Mouse (Mus musculus) kidney, embryonic 16.5 days (tissue): Measurements from ENCODE around the gene Fam69b. TPM values are rescaled to one million over a fixed set of nuclear protein-coding genes. Genes with fewer than 3 reads are reported as not detected.

Experiments used
- ATAC-seq: fragments of 200-750 bp; cut with Nextera tagmentation; 2 replicates; pipeline ENCODE4 v1.8.0; 2017; ENCODE audit warnings: moderate TSS enrichment; ENCODE audit not compliant: low FRiP score, low TSS enrichment
- H3K27ac ChIP-seq: fragments of 300-500 bp; sonication (generic); 2 replicates; pipeline ENCODE4 v1.5.1; 2014; ENCODE audit warnings: low read length
- H3K27me3 ChIP-seq: fragments of 300-500 bp; sonication (generic); 2 replicates; pipeline ENCODE4 v1.6.1; 2014; ENCODE audit warnings: low read length, control low read depth, mixed read lengths; ENCODE audit not compliant: insufficient read depth
- H3K36me3 ChIP-seq: fragments of 300-500 bp; sonication (generic); 2 replicates; pipeline ENCODE4 v1.6.1; 2014; ENCODE audit warnings: low read length, control low read depth, mixed read lengths; ENCODE audit not compliant: insufficient read depth
- H3K4me1 ChIP-seq: fragments of 300-500 bp; sonication (generic); 2 replicates; pipeline ENCODE4 v1.6.1; 2014; ENCODE audit warnings: low read length, control low read depth, mixed read lengths; ENCODE audit not compliant: insufficient read depth
- H3K4me2 ChIP-seq: fragments of 300-500 bp; sonication (generic); replicated peaks from 2 replicates; pipeline ENCODE4 v1.6.1; 2014; ENCODE audit warnings: low read depth, low read length
- H3K4me3 ChIP-seq: fragments of 300-500 bp; sonication (generic); 2 replicates; pipeline ENCODE4 v1.5.1; 2014; ENCODE audit warnings: mild to moderate bottlenecking, low read length
- H3K9ac ChIP-seq: fragments of 300-500 bp; sonication (generic); replicated peaks from 2 replicates; pipeline ENCODE4 v1.6.1; 2014; ENCODE audit warnings: low read length
- H3K9me3 ChIP-seq: fragments of 300-500 bp; sonication (generic); 2 replicates; pipeline ENCODE4 v1.6.1; 2016; ENCODE audit warnings: low read length, control low read depth
- WGBS: fragments of 180-500 bp; shearing (Covaris S2); extraction: QIAGEN DNeasy Blood & Tissue Kit; methylation state at CpG from one replicate; pipeline ENCODE4 v1.1.7; 2014; 5-methylcytosine and 5-hydroxymethylcytosine counted together
- polyA plus RNA-seq: library from polyadenylated mRNA; unstranded; fragments of >200 nt; fragmentation: Nextera tagmentation; extraction: Ambion mirVana; gene quantifications from 2 replicates; pipeline ENCODE4 v1.2.1, GENCODE M21; 2015

Fam69b gene
- polyA plus RNA-seq, 1 experiment from 2014 or later: 40.3 TPM

DNA sequence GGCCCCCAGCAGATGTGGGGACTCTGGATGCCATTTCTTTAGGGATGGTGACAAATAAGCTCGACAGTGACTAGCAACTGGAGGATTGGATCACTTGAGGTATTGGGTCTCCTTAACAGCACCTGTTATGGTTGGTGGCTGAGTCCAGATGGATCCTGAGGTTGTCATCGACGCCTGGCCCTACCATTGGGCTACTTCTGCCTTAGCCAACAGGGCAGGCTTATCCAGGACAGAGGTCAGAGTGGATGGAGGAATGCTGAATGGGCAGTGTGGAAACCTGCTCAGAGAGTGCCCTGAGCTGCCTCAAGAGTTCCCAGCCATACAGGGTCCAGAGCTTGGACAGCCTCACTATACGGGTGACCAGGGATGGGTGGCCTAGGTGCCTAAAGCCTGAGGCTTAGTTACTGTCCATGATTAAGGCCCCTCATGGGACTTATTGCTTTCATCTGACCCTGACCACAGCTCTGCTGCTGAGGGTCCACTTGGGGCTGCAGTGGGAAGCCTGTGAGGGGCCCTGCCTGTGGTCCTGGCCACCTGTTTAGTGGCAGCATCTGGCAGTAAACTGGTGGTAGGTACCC, 5.8 kb downstream of the Fam69b start:
- Histone ChIP-seq H3K9me3 (no peaks in the 10 kb centered on the region), H3K27ac (peak overlapping the region; percentile 20; the same call in 1 of the 2 replicates), H3K27me3 (no peaks in the 10 kb centered on the region), H3K9ac (no peak overlapping the region; the same call in 1 of the 2 replicates), H3K4me1 (peaks cover 39% of the 10 kb centered on the region), H3K4me2 (no peak overlapping the region), H3K36me3 (peaks cover 44% of the 10 kb centered on the region), H3K4me3 (no peak overlapping the region)
- 67% methylated on average over 4 of the region's 4 CpGs for WGBS
- ATAC-seq: no peak

DNA sequence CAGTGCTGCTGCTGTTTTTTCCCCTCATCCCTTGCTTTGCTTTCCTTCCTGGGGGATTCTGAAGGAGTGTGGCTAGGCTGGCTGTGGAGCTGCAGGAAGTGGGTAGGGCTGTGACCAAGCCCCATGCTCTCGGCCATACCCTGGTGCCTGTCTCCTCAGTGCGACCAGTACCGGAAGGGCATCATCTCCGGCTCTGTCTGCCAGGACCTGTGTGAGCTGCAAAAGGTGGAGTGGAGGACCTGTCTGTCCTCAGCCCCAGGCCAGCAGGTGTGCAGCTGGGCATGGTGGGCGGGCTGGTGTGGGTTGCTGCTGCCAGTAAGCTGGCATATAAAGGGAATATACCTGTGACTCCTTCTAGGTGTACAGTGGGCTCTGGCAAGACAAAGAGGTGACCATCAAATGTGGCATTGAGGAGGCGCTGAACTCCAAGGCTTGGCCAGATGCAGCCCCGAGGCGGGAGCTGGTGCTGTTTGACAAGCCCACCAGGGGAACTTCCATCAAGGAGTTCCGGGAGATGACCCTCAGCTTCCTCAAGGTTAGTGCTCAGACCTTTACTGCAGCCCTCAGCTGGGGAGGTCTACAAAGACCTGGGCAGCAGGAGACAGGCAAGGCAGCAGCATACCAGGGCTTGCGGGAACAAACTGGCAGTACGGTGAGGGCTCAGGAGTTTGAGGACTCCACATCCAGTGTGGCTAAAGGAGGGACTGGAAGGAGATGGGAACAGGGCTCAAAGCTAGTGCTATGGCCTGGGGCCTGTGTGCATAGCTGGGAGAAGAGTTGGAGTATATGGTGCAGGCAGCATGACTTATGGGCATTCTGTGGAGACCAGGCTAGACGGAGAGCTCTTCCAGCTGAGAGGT, 6.6 kb downstream of the Fam69b start:
- 0 out of 2 replicates have a peak, but pooled peaks have one; percentile 8 for ATAC-seq
- 61% methylated on average over 12 of the region's 12 CpGs for WGBS
- H3K27ac ChIP-seq: peak overlapping the region; percentile 20; the same call in 1 of the 2 replicates
- H3K36me3 ChIP-seq: peaks cover 44% of the 10 kb centered on the region
- H3K4me1 ChIP-seq: peaks cover 35% of the 10 kb centered on the region
- H3K9me3 ChIP-seq: no peaks in the 10 kb centered on the region
- no peak overlapping the region for H3K9ac ChIP-seq
- H3K4me2 ChIP-seq: no peak overlapping the region
- no peaks in the 10 kb centered on the region for H3K27me3 ChIP-seq
- no peak overlapping the region for H3K4me3 ChIP-seq

DNA sequence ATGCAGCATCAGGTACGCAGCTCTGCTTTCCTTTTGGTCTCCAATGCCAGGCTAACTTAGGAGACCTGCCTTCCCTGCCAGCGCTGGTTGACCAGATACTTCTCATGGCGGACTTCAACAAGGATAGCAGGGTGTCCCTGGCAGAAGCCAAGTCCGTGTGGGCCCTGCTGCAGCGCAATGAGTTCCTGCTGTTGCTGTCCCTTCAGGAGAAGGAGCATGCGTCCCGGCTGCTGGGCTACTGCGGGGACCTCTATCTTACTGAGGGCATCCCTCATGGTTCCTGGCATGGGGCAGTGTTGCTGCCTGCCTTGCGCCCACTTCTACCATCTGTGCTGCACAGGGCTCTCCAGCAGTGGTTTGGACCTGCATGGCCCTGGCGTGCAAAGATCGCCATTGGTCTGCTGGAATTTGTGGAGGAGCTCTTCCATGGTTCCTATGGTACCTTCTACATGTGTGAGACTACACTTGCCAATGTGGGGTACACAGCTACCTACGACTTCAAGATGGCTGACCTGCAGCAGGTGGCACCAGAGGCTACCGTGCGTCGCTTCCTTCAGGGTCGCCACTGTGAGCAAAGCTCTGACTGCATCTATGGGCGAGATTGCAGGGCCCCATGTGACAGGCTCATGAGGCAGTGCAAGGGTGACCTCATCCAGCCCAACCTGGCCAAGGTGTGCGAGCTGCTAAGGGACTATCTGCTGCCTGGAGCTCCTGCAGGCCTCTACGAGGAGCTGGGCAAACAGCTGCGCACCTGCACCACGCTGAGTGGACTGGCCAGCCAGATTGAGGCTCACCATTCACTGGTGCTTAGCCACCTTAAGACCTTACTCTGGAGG, 7.5 kb downstream of the Fam69b start:
- H3K4me3 ChIP-seq: no peak overlapping the region
- no peak overlapping the region for H3K4me2 ChIP-seq
- 81% methylated on average over 21 of the region's 21 CpGs for WGBS
- no peaks in the 10 kb centered on the region for H3K9me3 ChIP-seq
- no peaks in the 10 kb centered on the region for H3K27me3 ChIP-seq
- H3K4me1 ChIP-seq: peaks cover 34% of the 10 kb centered on the region
- peaks cover 44% of the 10 kb centered on the region for H3K36me3 ChIP-seq
- ATAC-seq: no peak
- no peak overlapping the region for H3K9ac ChIP-seq
- no peak overlapping the region for H3K27ac ChIP-seq

DNA sequence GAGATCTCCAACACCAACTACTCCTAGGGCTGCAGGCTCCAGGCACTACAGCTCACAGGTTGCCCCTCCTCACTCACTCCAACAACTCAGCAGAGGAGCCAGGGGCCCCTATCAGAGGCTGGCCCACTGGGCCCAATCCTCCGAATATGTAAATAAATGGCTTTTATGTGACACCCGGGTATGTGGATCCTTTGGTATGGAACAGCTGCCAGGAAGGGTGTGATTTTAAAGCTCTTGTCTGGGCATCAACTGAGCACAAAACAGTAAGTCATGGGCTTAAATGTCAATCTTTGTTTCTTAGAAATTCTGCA, 8.0 kb downstream of the Fam69b start:
- 65% methylated on average over 2 of the region's 2 CpGs for WGBS
- H3K4me1 ChIP-seq: peaks cover 32% of the 10 kb centered on the region
- H3K4me2 ChIP-seq: no peak overlapping the region
- H3K36me3 ChIP-seq: peaks cover 44% of the 10 kb centered on the region
- no peaks in the 10 kb centered on the region for H3K27me3 ChIP-seq
- no peak overlapping the region for H3K4me3 ChIP-seq
- ATAC-seq: no peak
- H3K9ac ChIP-seq: no peak overlapping the region
- H3K27ac ChIP-seq: no peak overlapping the region
- no peaks in the 10 kb centered on the region for H3K9me3 ChIP-seq

DNA sequence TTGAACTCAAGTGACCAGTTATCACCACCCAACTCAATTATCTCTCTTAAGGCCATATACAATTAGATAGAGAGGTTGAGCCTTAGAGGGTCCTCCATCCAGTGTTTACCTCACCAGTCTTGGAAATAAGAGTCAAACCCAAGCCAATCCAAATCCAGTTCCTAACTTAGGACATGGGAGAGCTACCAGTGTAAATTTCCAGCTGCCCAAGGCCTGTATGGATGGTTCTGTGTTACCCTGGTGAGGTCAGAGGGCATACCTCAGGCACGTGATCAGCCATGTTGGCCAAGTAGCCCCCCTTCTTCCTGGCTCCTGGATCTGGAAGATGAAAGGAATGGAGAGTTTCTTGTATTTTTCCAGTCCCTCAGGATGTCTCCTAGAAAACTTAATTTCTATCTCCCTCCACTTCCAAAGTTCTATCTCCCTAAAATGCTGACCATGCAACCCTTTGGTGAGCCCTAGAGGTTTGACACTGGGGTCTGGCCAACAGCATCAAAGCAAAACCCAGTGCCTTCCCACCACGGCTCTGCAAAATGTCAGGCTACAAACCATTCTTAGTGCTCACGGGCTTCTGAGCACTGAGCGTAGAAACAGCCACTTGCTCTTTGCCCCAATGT, 9.2 kb downstream of the Fam69b start:
- H3K36me3 ChIP-seq: peaks cover 44% of the 10 kb centered on the region
- H3K9me3 ChIP-seq: no peaks in the 10 kb centered on the region
- no peak overlapping the region for H3K27ac ChIP-seq
- peaks cover 32% of the 10 kb centered on the region for H3K4me1 ChIP-seq
- 0 out of 2 replicates have a peak overlapping the region, but pooled peaks have one; percentile 99 for H3K9ac ChIP-seq
- 67% methylated on average over 4 of the region's 4 CpGs for WGBS
- no peak for ATAC-seq
- H3K27me3 ChIP-seq: no peaks in the 10 kb centered on the region
- peak overlapping the region; percentile 66; the same call in 1 of the 2 replicates for H3K4me2 ChIP-seq
- H3K4me3 ChIP-seq: no peak overlapping the region

DNA sequence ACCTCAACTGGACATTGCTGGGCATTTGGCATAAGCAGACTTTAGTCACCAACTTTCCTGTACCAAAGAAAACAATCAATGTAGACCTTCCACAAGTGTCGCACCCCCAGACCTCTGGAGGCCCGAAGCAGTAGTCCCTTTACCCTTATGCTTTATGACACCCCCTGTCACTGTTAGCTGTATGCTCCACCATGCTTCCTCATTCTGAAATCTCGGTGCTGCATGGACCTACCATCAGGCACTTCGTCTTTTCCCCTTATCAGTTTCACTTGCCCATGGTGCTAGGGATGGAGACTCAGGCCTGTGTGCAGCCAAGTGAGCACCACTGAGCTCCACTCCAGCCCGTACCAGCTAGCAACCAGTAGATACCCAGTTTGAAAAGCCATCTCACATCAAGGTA, 9.8 kb downstream of the Fam69b start:
- Histone ChIP-seq H3K4me3 (peak overlapping the region; percentile 100; the same call in 1 of the 2 replicates), H3K27ac (0 out of 2 replicates have a peak overlapping the region, but pooled peaks have one; percentile 22), H3K9ac (peak overlapping the region; percentile 99), H3K36me3 (peaks cover 44% of the 10 kb centered on the region), H3K4me1 (peaks cover 32% of the 10 kb centered on the region), H3K27me3 (no peaks in the 10 kb centered on the region), H3K4me2 (peak overlapping the region; percentile 66), H3K9me3 (no peaks in the 10 kb centered on the region)
- 81% methylated on average over 5 of the region's 5 CpGs for WGBS
- ATAC-seq: no peak

DNA sequence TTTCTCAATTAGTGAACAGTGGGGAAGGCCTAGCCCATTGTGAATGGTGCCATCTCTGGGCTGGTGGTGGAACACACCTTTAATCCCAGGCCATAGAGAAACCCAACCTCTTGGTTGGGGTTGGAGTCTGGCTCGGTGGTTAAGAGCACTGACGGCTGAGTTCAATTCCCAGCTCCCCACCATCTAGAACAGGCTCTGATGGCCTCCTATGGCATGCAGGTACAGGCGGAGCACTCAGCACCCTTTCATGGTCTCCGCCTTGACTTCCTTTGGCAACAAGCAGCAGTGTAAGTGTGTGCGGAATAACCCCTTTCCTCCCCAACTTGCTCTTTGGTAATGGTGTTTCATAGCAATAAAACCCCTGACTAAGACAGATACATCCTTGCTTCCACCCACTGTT, 10.3 kb downstream of the Fam69b start:
- H3K4me1 ChIP-seq: peaks cover 32% of the 10 kb centered on the region
- 0 out of 2 replicates have a peak overlapping the region, but pooled peaks have one; percentile 22 for H3K27ac ChIP-seq
- H3K4me3 ChIP-seq: peak overlapping the region; percentile 100
- ATAC-seq: no peak
- H3K9me3 ChIP-seq: no peaks in the 10 kb centered on the region
- no peaks in the 10 kb centered on the region for H3K27me3 ChIP-seq
- peaks cover 44% of the 10 kb centered on the region for H3K36me3 ChIP-seq
- WGBS: 63% methylated on average over 5 of the region's 5 CpGs
- H3K9ac ChIP-seq: peak overlapping the region; percentile 99
- H3K4me2 ChIP-seq: peak overlapping the region; percentile 66

DNA sequence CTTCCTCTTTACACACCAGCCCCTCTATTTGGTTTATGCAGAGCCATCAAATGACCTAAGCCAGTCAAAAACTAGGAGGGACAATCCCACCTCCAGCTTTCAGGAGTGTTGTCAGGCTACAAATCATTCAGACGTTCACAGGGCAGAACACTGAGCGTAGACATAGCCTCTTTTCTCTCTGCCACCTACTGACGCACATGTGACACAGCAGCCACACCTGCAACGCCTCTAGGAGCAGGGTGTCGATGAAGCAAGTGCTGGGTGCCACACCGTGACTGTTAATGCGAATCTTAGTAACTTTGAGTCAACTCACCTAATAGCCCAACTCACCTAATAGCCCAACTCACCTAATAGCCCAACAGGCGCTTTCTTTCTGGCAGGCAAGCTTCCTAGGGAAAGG, 10.8 kb downstream of the Fam69b start:
- 0 out of 2 replicates have a peak, but pooled peaks have one; percentile 24 for ATAC-seq
- Histone ChIP-seq H3K4me2 (peak overlapping the region; percentile 66), H3K9ac (peak overlapping the region; percentile 99), H3K36me3 (peaks cover 44% of the 10 kb centered on the region), H3K27ac (0 out of 2 replicates have a peak overlapping the region, but pooled peaks have one; percentile 11), H3K9me3 (no peaks in the 10 kb centered on the region), H3K27me3 (no peaks in the 10 kb centered on the region), H3K4me1 (peaks cover 32% of the 10 kb centered on the region), H3K4me3 (peak overlapping the region; percentile 100)
- 1% methylated on average over 8 of the region's 8 CpGs for WGBS
